Mouse (Mus musculus) myocyte (in vitro differentiated cells): ENCODE results near the gene Tpsg1. TPM values are rescaled to one million over a fixed set of nuclear protein-coding genes. Genes with fewer than 3 reads are reported as not detected.

ENCODE experiments used
- H3K27me3 ChIP-seq: one replicate; pipeline ENCODE4 v1.6.1; 2011; ENCODE audit not compliant: control insufficient read depth, insufficient read depth, insufficient read length
- H3K36me3 ChIP-seq: one replicate; pipeline ENCODE4 v1.6.1; 2011; ENCODE audit not compliant: control insufficient read depth, insufficient read depth
- H3K4me2 ChIP-seq: one replicate; pipeline ENCODE4 v1.6.1; 2011; ENCODE audit warnings: low read depth, control low read depth
- H3K4me3 ChIP-seq: one replicate; pipeline ENCODE4 v1.5.1; 2011; ENCODE audit warnings: mild to moderate bottlenecking, control low read depth, moderate library complexity
- H3K79me2 ChIP-seq: one replicate; pipeline ENCODE4 v1.6.1; 2011; ENCODE audit not compliant: control insufficient read depth, insufficient read depth
- H3ac ChIP-seq: one replicate; pipeline ENCODE4 v1.6.1; 2011; ENCODE audit not compliant: control insufficient read depth, insufficient read length
- E2F4 ChIP-seq: IDR thresholded peaks from one replicate; pipeline ENCODE4 v1.6.1; 2011; ENCODE audit warnings: mild to moderate bottlenecking, control low read depth, moderate library complexity; ENCODE audit not compliant: insufficient read depth
- MAX ChIP-seq: IDR thresholded peaks from one replicate; pipeline ENCODE4 v1.6.1; 2011; ENCODE audit warnings: low read depth, mild to moderate bottlenecking, control low read depth
- MYOD1 ChIP-seq, 3 experiments: IDR thresholded peaks; one replicate each; pipeline ENCODE4 v1.6.1; 2011; ENCODE audit warnings: control low read depth in 2 of 3, low read depth in 2 of 3, mild to moderate bottlenecking in 2 of 3, moderate library complexity in 1 of 3; ENCODE audit not compliant: insufficient read length in 2 of 3, control insufficient read depth in 1 of 3
- MYOG ChIP-seq, 3 experiments: IDR thresholded peaks; one replicate each; pipeline ENCODE4 v1.6.1; 2011; ENCODE audit warnings: control low read depth in 2 of 3, low read depth in 2 of 3, mild to moderate bottlenecking in 2 of 3; ENCODE audit not compliant: insufficient read length in 2 of 3, control insufficient read depth in 1 of 3, insufficient read depth in 1 of 3
- POLR2A ChIP-seq: IDR thresholded peaks from one replicate; pipeline ENCODE4 v1.6.1; 2011; ENCODE audit warnings: low read depth, mild to moderate bottlenecking, control low read depth, moderate library complexity; ENCODE audit not compliant: insufficient read length
- TCF3 ChIP-seq: IDR thresholded peaks from one replicate; pipeline ENCODE4 v1.6.1; 2011; ENCODE audit warnings: low read depth, control low read depth; ENCODE audit not compliant: insufficient read length
- polyA plus RNA-seq: library from polyadenylated mRNA; unstranded; fragments of >200 nt; fragmentation: generic; extraction: Trizol; gene quantifications from one replicate; pipeline ENCODE4 v1.2.1, GENCODE M21; 2012; ENCODE audit warnings: missing spikeins

Tpsg1 gene
- polyA plus RNA-seq, 1 experiment: not detected

DNA sequence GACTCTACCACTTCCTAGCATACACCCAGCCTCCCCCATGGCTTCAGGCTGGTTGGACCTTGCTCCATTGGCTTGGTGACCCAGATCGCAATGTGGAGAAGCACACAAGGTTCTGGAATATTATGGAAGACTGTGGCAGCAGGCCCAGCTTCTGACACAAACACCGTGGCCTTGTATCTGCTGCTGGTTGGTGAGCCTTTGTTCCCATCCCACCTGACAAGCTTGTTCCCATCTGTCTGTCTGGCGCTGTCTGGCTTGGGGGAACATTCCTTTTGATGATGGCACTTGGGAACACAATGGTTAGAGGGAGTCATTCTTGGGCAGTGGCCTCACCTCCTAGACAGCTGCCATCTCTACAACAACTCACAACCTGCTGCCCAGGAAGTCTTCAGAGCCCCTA, 51.9 kb downstream of the Tpsg1 start:
- H3K79me2 ChIP-seq: no peaks in the 10 kb centered on the region
- TF ChIP-seq TCF3 (no peak), MAX (no peak), MYOG (IDR thresholded peaks at IDR 0.05; ENCODE audit: control insufficient read depth in 1 of 3, insufficient read depth in 1 of 3, insufficient read length in 2 of 3, low read depth in 2 of 3) (no peak), MYOD1 (IDR thresholded peaks at IDR 0.05; ENCODE audit: control insufficient read depth in 1 of 3, insufficient read length in 2 of 3, low read depth in 2 of 3) (no peak), E2F4 (no peak), POLR2A (no peak)
- H3K4me3 ChIP-seq: no peak overlapping the region
- H3K27me3 ChIP-seq: peaks cover 40% of the 10 kb centered on the region
- no peak overlapping the region for H3ac ChIP-seq
- H3K4me2 ChIP-seq: no peak overlapping the region
- H3K36me3 ChIP-seq: no peaks in the 10 kb centered on the region

Other genes with a start within 250 kb of the Tpsg1 start
- not detected for gene Ptx4, start 248.5 kb upstream of the Tpsg1 start, polyA plus RNA-seq
- gene Clcn7, start 235.9 kb upstream of the Tpsg1 start, polyA plus RNA-seq: 22.9 TPM
- not detected for gene Ccdc154, start 206.8 kb upstream of the Tpsg1 start, polyA plus RNA-seq
- gene Gm38655, start 193.8 kb upstream of the Tpsg1 start, polyA plus RNA-seq: not detected
- 13.7 TPM for gene BC003965, start 184.7 kb upstream of the Tpsg1 start, polyA plus RNA-seq
- 1.9 TPM for gene Unkl, start 180.9 kb upstream of the Tpsg1 start, polyA plus RNA-seq
- gene Gnptg, start 129.1 kb upstream of the Tpsg1 start, polyA plus RNA-seq: 26.5 TPM
- 44.7 TPM for gene Tsr3, start 129.1 kb upstream of the Tpsg1 start, polyA plus RNA-seq
- gene Baiap3, start 112.9 kb upstream of the Tpsg1 start, polyA plus RNA-seq: 0.01 TPM
- gene Ube2i, start 94.7 kb upstream of the Tpsg1 start, polyA plus RNA-seq: 246 TPM
- gene Prss34, start 70.9 kb upstream of the Tpsg1 start, polyA plus RNA-seq: not detected
- not detected for gene Prss28, start 60.6 kb upstream of the Tpsg1 start, polyA plus RNA-seq
- gene Prss29, start 50.6 kb upstream of the Tpsg1 start, polyA plus RNA-seq: not detected
- gene Tpsab1, start 23.7 kb upstream of the Tpsg1 start, polyA plus RNA-seq: 0.47 TPM
- not detected for gene Tpsb2, start 3.0 kb upstream of the Tpsg1 start, polyA plus RNA-seq
- 0.12 TPM for gene Cacna1h, start 64.5 kb downstream of the Tpsg1 start, polyA plus RNA-seq
- gene Tekt4, start 85.3 kb downstream of the Tpsg1 start, polyA plus RNA-seq: not detected
- gene Sstr5, start 128.0 kb downstream of the Tpsg1 start, polyA plus RNA-seq: not detected
- 14.3 TPM for gene Sox8, start 201.4 kb downstream of the Tpsg1 start, polyA plus RNA-seq
- 36.3 TPM for gene Lmf1, start 209.8 kb downstream of the Tpsg1 start, polyA plus RNA-seq